Mouse (Mus musculus) limb, embryonic 14.5 days (tissue): ENCODE measurements around the gene Fam213b. TPM values are rescaled to one million over a fixed set of nuclear protein-coding genes. Genes with fewer than 3 reads are reported as not detected.
A peak's percentile ranks its signal among the peaks of the same experiment; 100 is the strongest.

Experiments used
- ATAC-seq: fragments of 200-750 bp; cut with Nextera tagmentation; 2 replicates; pipeline ENCODE4 v1.8.0; 2017; ENCODE audit warnings: low read depth, moderate number of reproducible peaks, moderate TSS enrichment; ENCODE audit not compliant: low FRiP score
- DNase-seq: peaks from one replicate; pipeline ENCODE4 v3.0.0-alpha.2; 2015; ENCODE audit warnings: low spot score
- H3K27ac ChIP-seq: fragments of 300-500 bp; sonication (generic); replicated peaks from 2 replicates; pipeline ENCODE4 v1.5.1; 2014; ENCODE audit warnings: low read depth, mild to moderate bottlenecking, low read length, moderate library complexity, mixed read lengths
- H3K27me3 ChIP-seq: fragments of 300-500 bp; sonication (generic); 2 replicates; pipeline ENCODE4 v1.6.1; 2014; ENCODE audit warnings: low read length, mixed read lengths; ENCODE audit not compliant: control insufficient read depth, insufficient read depth
- H3K36me3 ChIP-seq: fragments of 300-500 bp; sonication (generic); 2 replicates; pipeline ENCODE4 v1.6.1; 2014; ENCODE audit warnings: mild to moderate bottlenecking, low read length, moderate library complexity, mixed read lengths; ENCODE audit not compliant: control insufficient read depth, insufficient read depth
- H3K4me1 ChIP-seq: fragments of 300-500 bp; sonication (generic); 2 replicates; pipeline ENCODE4 v1.6.1; 2014; ENCODE audit warnings: antibody characterized with exemption, low read length, mixed read lengths; ENCODE audit not compliant: control insufficient read depth, insufficient read depth
- H3K4me2 ChIP-seq: fragments of 300-500 bp; sonication (generic); replicated peaks from 2 replicates; pipeline ENCODE4 v1.6.1; 2014; ENCODE audit warnings: low read depth, mild to moderate bottlenecking, low read length, moderate library complexity; ENCODE audit not compliant: severe bottlenecking
- H3K4me3 ChIP-seq: fragments of 300-500 bp; sonication (generic); replicated peaks from 2 replicates; pipeline ENCODE4 v1.5.1; 2014; ENCODE audit warnings: low read length
- H3K9ac ChIP-seq: fragments of 300-500 bp; sonication (generic); 2 replicates; pipeline ENCODE4 v1.6.1; 2014; ENCODE audit warnings: mild to moderate bottlenecking, low read depth, low read length, moderate library complexity; ENCODE audit not compliant: severe bottlenecking
- H3K9me3 ChIP-seq: fragments of 300-500 bp; sonication (generic); 2 replicates; pipeline ENCODE4 v1.6.1; 2016; ENCODE audit warnings: low read length; ENCODE audit not compliant: control insufficient read depth
- POLR2A ChIP-seq: fragments of 200-500 bp; IDR thresholded peaks from 2 replicates; pipeline ENCODE4 v1.8.0; 2012; ENCODE audit warnings: inconsistent platforms, mild to moderate bottlenecking, moderate library complexity, borderline replicate concordance; ENCODE audit not compliant: insufficient read depth, insufficient read length; ENCODE audit errors: extremely low read depth
- WGBS: fragments of 180-500 bp; shearing (Covaris S2); extraction: QIAGEN DNeasy Blood & Tissue Kit; methylation state at CpG from one replicate; pipeline ENCODE4 v1.1.7; 2014; 5-methylcytosine and 5-hydroxymethylcytosine counted together
- polyA plus RNA-seq, 2 experiments: library from polyadenylated mRNA; depleted of rRNA in 1 of 2; stranded (reverse) in 1 of 2; unstranded in 1 of 2; fragments of >200 nt; fragmentation: Nextera tagmentation in 1 of 2; extraction: Ambion mirVana in 1 of 2; gene quantifications; 2 replicates each; pipeline versions ENCODE4 v1.2.1 to v1.2.3; 2012 to 2014

The Fam213b gene
- polyA plus RNA-seq, 2 experiments, result 33.6 to 51.8 TPM

DNA sequence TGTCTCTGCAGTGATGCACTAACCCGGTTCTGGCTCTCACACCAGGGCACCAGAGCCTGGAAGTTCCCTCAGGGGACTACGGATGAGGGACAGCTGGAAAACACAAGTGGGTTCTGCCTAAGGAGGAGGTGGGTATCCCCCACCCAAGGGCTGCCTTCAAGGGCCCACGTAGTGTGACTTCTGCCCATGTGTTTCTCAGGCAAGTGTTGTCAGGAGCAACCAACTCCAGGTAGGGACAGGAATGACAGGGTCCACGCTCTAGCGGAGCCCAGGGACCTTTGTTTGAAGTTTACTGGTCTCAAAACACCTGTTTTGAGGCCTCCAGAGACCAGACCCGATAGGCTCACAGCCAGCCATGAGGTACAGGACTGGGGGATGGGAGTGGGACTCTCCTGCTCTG is 25.7 kb downstream of the Fam213b start:
- Histone ChIP-seq H3K36me3 (no peaks in the 10 kb centered on the region), H3K9ac (no peak overlapping the region), H3K27me3 (no peaks in the 10 kb centered on the region), H3K4me2 (no peak overlapping the region), H3K27ac (no peak overlapping the region), H3K9me3 (no peaks in the 10 kb centered on the region), H3K4me1 (peaks cover 4% of the 10 kb centered on the region; the same call in 1 of the 2 replicates), H3K4me3 (no peak overlapping the region)
- 58% methylated on average over 6 of the region's 6 CpGs for WGBS
- DNase-seq, result no peak
- no peak for TF ChIP-seq POLR2A
- no peak for ATAC-seq

DNA sequence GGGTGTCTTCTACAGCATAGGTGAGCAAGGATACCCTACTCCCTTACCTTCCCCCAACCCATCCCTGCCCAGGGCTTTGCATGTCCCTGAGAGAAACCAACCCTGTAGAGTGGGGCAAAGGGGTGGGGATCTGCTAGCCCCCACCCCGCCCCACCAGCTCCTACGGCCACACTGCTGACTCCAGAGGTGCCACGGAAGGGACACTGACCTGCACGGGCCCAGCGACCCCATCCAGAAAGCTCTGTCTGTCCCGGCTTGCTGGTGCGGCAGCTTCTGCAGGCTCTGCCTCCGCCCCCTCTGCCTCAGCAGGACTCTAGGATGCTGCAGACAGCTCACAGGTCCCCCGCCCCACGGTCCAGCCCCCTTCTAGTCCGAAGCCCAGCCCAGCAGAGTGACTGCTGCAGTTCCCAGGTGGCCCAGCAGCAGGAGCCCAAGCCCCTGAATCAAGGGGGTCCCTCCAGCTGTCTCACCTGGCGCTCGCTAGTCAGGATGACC is 27.1 kb downstream of the Fam213b start:
- no peak for TF ChIP-seq POLR2A
- H3K9ac ChIP-seq, result peak overlapping the region; percentile 50

DNA sequence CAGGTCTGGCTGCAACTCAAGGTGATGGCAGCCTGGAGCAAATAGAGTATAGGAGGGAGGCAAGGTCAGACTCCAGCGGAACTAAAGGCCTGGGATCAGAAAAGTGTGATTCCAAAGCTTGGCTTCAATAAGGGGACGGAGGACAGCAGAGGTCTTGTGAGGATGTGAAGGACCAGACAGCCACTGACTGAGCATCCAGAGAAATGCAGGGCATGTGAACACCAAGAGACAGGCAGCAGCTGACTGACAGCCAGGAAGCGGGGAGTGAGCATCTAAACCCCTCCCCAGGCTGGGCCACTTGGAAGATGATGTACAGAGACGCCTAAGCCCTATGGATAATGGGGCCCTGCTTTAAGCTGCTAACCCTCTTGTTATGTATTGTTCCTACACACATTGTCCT is 28.2 kb downstream of the Fam213b start:
- no peaks in the 10 kb centered on the region for H3K36me3 ChIP-seq
- H3K4me1 ChIP-seq, result peaks cover 3% of the 10 kb centered on the region; the same call in 1 of the 2 replicates
- no peaks in the 10 kb centered on the region for H3K27me3 ChIP-seq
- H3K27ac ChIP-seq, result no peak overlapping the region
- no peak overlapping the region for H3K4me2 ChIP-seq
- H3K9me3 ChIP-seq, result no peaks in the 10 kb centered on the region
- no peak overlapping the region for H3K9ac ChIP-seq
- ATAC-seq, result no peak
- TF ChIP-seq POLR2A, result no peak
- 86% methylated on average over 4 of the region's 4 CpGs for WGBS
- no peak overlapping the region for H3K4me3 ChIP-seq
- DNase-seq, result no peak

More for the DNA sequence above, 27.1 kb downstream of the Fam213b start:
- Histone ChIP-seq H3K4me2 (peak overlapping the region; percentile 39), H3K27ac (no peak overlapping the region), H3K9me3 (no peaks in the 10 kb centered on the region), H3K36me3 (no peaks in the 10 kb centered on the region), H3K4me3 (peak overlapping the region; percentile 7), H3K27me3 (no peaks in the 10 kb centered on the region), H3K4me1 (peaks cover 3% of the 10 kb centered on the region; the same call in 1 of the 2 replicates)
- whole genome bisulfite sequencing, result 2% methylated on average over 8 of the region's 13 CpGs
- peak; percentile 37; the same call in 1 of the 2 replicates for ATAC-seq
- DNase-seq, result peak; percentile 6

DNA sequence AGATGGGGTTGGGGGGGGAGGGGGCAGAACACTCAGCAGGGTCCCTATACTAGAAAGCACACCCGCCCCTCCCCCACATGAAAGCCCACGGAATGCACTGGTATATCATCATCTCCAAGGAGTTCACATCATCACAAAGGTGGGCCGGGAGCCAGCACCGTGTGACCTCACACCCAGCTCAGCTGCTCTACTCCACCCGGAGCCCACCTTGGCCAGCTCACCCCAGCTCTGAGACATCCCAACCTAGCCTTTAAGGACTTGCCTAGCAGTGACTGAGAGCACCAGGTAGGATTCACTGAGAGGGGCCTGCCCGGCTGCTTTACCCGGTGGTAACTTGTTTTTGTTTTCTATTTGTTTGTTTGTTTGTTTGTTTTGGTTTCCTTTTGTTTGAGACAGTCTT is 29.5 kb downstream of the Fam213b start, which contains the start of gene Mmel1:
Mmel1 (plus strand) TSS at position 146 of the 400 bp plus-strand sequence.
- Histone ChIP-seq H3K36me3 (no peaks in the 10 kb centered on the region), H3K9me3 (no peaks in the 10 kb centered on the region), H3K4me1 (peaks cover 11% of the 10 kb centered on the region), H3K27ac (no peak within 1 kb of the TSS), H3K27me3 (no peaks in the 10 kb centered on the region), H3K9ac (no peak within 1 kb of the TSS), H3K4me2 (no peak within 1 kb of the TSS), H3K4me3 (no peak within 1 kb of the TSS)
- WGBS, result 87% methylated on average over 7 of the region's 7 CpGs
- no peak for TF ChIP-seq POLR2A
- DNase-seq, result no peak
- ATAC-seq, result no peak

DNA sequence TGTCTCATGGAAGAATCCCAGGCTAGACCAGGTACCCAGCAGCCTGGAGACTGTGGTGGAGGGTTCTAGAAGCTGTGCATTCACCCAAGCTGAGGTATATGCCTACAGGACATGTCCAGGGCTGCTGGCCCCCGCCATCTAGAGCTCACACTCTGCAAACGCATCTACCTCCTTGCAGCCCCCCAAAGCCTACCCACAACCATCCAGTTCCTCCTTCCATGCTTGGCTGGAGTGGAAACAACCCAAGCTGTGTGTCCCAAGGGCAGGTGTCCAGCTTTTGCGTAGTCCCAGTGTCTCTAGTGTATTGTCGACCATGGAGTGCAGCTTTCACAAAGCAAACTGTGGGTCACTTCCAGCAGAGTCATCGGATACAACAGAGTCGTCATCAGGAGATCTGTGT is 31.7 kb downstream of the Fam213b start:
- Histone ChIP-seq H3K36me3 (no peaks in the 10 kb centered on the region), H3K27ac (no peak overlapping the region), H3K9ac (no peak overlapping the region), H3K4me2 (no peak overlapping the region), H3K27me3 (no peaks in the 10 kb centered on the region), H3K4me1 (peaks cover 16% of the 10 kb centered on the region), H3K4me3 (no peak overlapping the region), H3K9me3 (no peaks in the 10 kb centered on the region)
- DNase-seq (no peak), ATAC-seq (no peak)
- 85% methylated on average over 6 of the region's 6 CpGs for WGBS
- TF ChIP-seq POLR2A, result no peak

DNA sequence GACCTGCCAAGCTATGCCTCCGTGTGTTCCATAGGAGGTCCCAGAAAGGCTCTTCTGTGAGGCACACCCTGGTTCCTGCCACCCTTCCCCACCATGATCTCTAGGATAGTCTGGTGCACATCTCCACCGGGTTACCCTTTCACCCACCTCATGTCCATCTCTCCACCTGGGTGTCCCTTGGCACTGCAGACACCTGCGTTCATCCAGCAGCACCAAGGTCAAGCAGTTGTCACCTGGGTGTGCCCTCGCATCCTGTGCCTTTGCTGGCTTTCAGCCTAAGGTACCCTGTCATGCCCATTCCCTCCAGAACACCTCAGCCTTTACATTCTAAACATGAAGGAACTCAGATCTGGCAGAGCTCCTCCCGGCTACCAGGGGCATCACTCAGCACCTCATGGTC is 32.5 kb downstream of the Fam213b start:
- Histone ChIP-seq H3K27me3 (no peaks in the 10 kb centered on the region), H3K4me1 (peaks cover 13% of the 10 kb centered on the region), H3K36me3 (no peaks in the 10 kb centered on the region), H3K27ac (no peak overlapping the region), H3K9ac (no peak overlapping the region), H3K4me2 (no peak overlapping the region), H3K9me3 (no peaks in the 10 kb centered on the region), H3K4me3 (no peak overlapping the region)
- TF ChIP-seq POLR2A, result no peak
- DNase-seq, result no peak
- ATAC-seq, result no peak
- 84% methylated on average over 5 of the region's 5 CpGs for WGBS
